Mouse (Mus musculus) liver, embryonic 14.5 days (tissue): ENCODE data around the gene 4933411K16Rik.

Experiments
- CTCF ChIP-seq: IDR thresholded peaks from 2 replicates; pipeline ENCODE4 v1.5.1; 2016; ENCODE audit warnings: antibody characterized with exemption, low read depth, control low read depth
- EP300 ChIP-seq: IDR thresholded peaks from 2 replicates; pipeline ENCODE4 v1.6.1; 2016; ENCODE audit warnings: antibody characterized with exemption, low read depth

GRCm38 (mm10) chr19:42058426-42058825, 6.4 kb downstream of the 4933411K16Rik start:
- TF ChIP-seq EP300 = no peak
- TF ChIP-seq CTCF = no peak
